Mouse (Mus musculus): ENCODE data around the gene Dgkh. TPM values are rescaled to one million over a fixed set of nuclear protein-coding genes. Genes with fewer than 3 reads are reported as not detected.

Dgkh gene
- polyA plus RNA-seq, 1 experiment from 2014 or later: 0.94 TPM

GRCm38 (mm10) chr14:78639691-78640090 lies 92.9 kb downstream of the Dgkh start:
- Histone ChIP-seq H3K36me3 (ENCODE audit: control insufficient read depth, insufficient read depth) (no peaks in the 10 kb centered on the region), H3K9ac (ENCODE audit: low read depth, low read length) (no peak overlapping the region), H3K9me3 (ENCODE audit: control insufficient read depth) (no peaks in the 10 kb centered on the region), H3K4me1 (replicated peaks; ENCODE audit: control insufficient read depth, insufficient read depth, low read length) (no peaks in the 10 kb centered on the region), H3K27me3 (replicated peaks; ENCODE audit: control insufficient read depth, insufficient read depth, low read length) (no peaks in the 10 kb centered on the region), H3K4me3 (ENCODE audit: low read depth, low read length) (no peak overlapping the region), H3K27ac (ENCODE audit: low read depth, low read length) (no peak overlapping the region), H3K4me2 (replicated peaks; ENCODE audit: low read depth) (no peak overlapping the region)
- ATAC-seq: no peak
- 62% methylated on average over 5 of the region's 5 CpGs for WGBS
- no peak for TF ChIP-seq CTCF (IDR thresholded peaks at IDR 0.05; ENCODE audit: low read depth)

GRCm38 (mm10) chr14:78635612-78636400 lies 96.8 kb downstream of the Dgkh start:
- no peak for ATAC-seq
- Histone ChIP-seq H3K4me2 (replicated peaks; ENCODE audit: low read depth) (no peak overlapping the region), H3K4me1 (replicated peaks; ENCODE audit: control insufficient read depth, insufficient read depth, low read length) (no peaks in the 10 kb centered on the region), H3K4me3 (ENCODE audit: low read depth, low read length) (no peak overlapping the region), H3K27ac (ENCODE audit: low read depth, low read length) (no peak overlapping the region), H3K36me3 (ENCODE audit: control insufficient read depth, insufficient read depth) (no peaks in the 10 kb centered on the region), H3K27me3 (replicated peaks; ENCODE audit: control insufficient read depth, insufficient read depth, low read length) (no peaks in the 10 kb centered on the region), H3K9ac (ENCODE audit: low read depth, low read length) (no peak overlapping the region), H3K9me3 (ENCODE audit: control insufficient read depth) (no peaks in the 10 kb centered on the region)
- peak; percentile 12; the same call in 1 of the 2 replicates for TF ChIP-seq CTCF (IDR thresholded peaks at IDR 0.05; ENCODE audit: low read depth)
- WGBS: 80% methylated on average over 14 of the region's 14 CpGs

GRCm38 (mm10) chr14:78632747-78633146 lies 99.8 kb downstream of the Dgkh start:
- Histone ChIP-seq H3K9ac (ENCODE audit: low read depth, low read length) (no peak overlapping the region), H3K27me3 (replicated peaks; ENCODE audit: control insufficient read depth, insufficient read depth, low read length) (no peaks in the 10 kb centered on the region), H3K36me3 (ENCODE audit: control insufficient read depth, insufficient read depth) (no peaks in the 10 kb centered on the region), H3K4me1 (replicated peaks; ENCODE audit: control insufficient read depth, insufficient read depth, low read length) (no peaks in the 10 kb centered on the region), H3K4me3 (ENCODE audit: low read depth, low read length) (no peak overlapping the region), H3K4me2 (replicated peaks; ENCODE audit: low read depth) (no peak overlapping the region), H3K27ac (ENCODE audit: low read depth, low read length) (no peak overlapping the region), H3K9me3 (ENCODE audit: control insufficient read depth) (no peaks in the 10 kb centered on the region)
- no peak for ATAC-seq
- TF ChIP-seq CTCF (IDR thresholded peaks at IDR 0.05; ENCODE audit: low read depth): no peak
- WGBS: 87% methylated on average over 6 of the region's 6 CpGs

- no peaks in the 10 kb centered on the region for H3K9me3 ChIP-seq (ENCODE audit: control insufficient read depth)
- no peak overlapping the region for H3K4me3 ChIP-seq (ENCODE audit: low read depth, low read length)
- no peaks in the 10 kb centered on the region for H3K36me3 ChIP-seq (ENCODE audit: control insufficient read depth, insufficient read depth)
- no peak overlapping the region for H3K9ac ChIP-seq (ENCODE audit: low read depth, low read length)
- no peaks in the 10 kb centered on the region for H3K4me1 ChIP-seq (replicated peaks; ENCODE audit: control insufficient read depth, insufficient read depth, low read length)
- H3K4me2 ChIP-seq (replicated peaks; ENCODE audit: low read depth): no peak overlapping the region
- no peak overlapping the region for H3K27ac ChIP-seq (ENCODE audit: low read depth, low read length)
- WGBS: 86% methylated on average over 4 of the region's 4 CpGs
- no peaks in the 10 kb centered on the region for H3K27me3 ChIP-seq (replicated peaks; ENCODE audit: control insufficient read depth, insufficient read depth, low read length)
- TF ChIP-seq CTCF (IDR thresholded peaks at IDR 0.05; ENCODE audit: low read depth): no peak
- no peak for ATAC-seq
Observed at GRCm38 (mm10) chr14:78630923-78631875, 101.4 kb downstream of the Dgkh start.

GRCm38 (mm10) chr14:78627516-78628275 lies 104.9 kb downstream of the Dgkh start:
- Histone ChIP-seq H3K9me3 (ENCODE audit: control insufficient read depth) (no peaks in the 10 kb centered on the region), H3K36me3 (ENCODE audit: control insufficient read depth, insufficient read depth) (no peaks in the 10 kb centered on the region), H3K27me3 (replicated peaks; ENCODE audit: control insufficient read depth, insufficient read depth, low read length) (no peaks in the 10 kb centered on the region), H3K4me2 (replicated peaks; ENCODE audit: low read depth) (no peak overlapping the region), H3K4me3 (ENCODE audit: low read depth, low read length) (no peak overlapping the region), H3K4me1 (replicated peaks; ENCODE audit: control insufficient read depth, insufficient read depth, low read length) (no peaks in the 10 kb centered on the region), H3K27ac (ENCODE audit: low read depth, low read length) (no peak overlapping the region), H3K9ac (ENCODE audit: low read depth, low read length) (no peak overlapping the region)
- WGBS: 85% methylated on average over 21 of the region's 21 CpGs
- peak; percentile 58 for TF ChIP-seq CTCF (IDR thresholded peaks at IDR 0.05; ENCODE audit: low read depth)
- ATAC-seq: no peak
